Mouse (Mus musculus) spleen, adult 2 months (tissue): ENCODE measurements at regions not wholly inside any gene's neighbourhood (a gene's known extent, or its start where the extent isn't known, plus 50 kb on each side); places are given as distances from the start of the nearest gene placed in this dataset.

Experiments
- DNase-seq, 2 experiments: peaks; one replicate each; pipeline versions ENCODE4 v3.0.0 to v3.0.0-alpha.2; 2012 to 2021; ENCODE audit warnings: low spot score in 2 of 2, low read depth in 1 of 2
- H3K27ac ChIP-seq: fragments of 200-500 bp; 2 replicates; pipeline ENCODE4 v1.5.1; 2012; ENCODE audit warnings: low read length, inconsistent platforms; ENCODE audit not compliant: insufficient read depth
- H3K27me3 ChIP-seq: fragments of 200-500 bp; 2 replicates; pipeline ENCODE4 v1.6.1; 2012; ENCODE audit warnings: mild to moderate bottlenecking, moderate library complexity, low read length, inconsistent platforms; ENCODE audit not compliant: control insufficient read depth, insufficient read depth
- H3K36me3 ChIP-seq: fragments of 200-500 bp; 2 replicates; pipeline ENCODE4 v1.6.1; 2012; ENCODE audit warnings: mild to moderate bottlenecking, low read length, inconsistent platforms; ENCODE audit not compliant: control insufficient read depth, insufficient read depth
- H3K4me1 ChIP-seq: fragments of 200-500 bp; 2 replicates; pipeline ENCODE4 v1.6.1; 2011; ENCODE audit warnings: inconsistent platforms; ENCODE audit not compliant: control insufficient read depth, insufficient read depth, insufficient read length
- H3K4me3 ChIP-seq: fragments of 200-500 bp; 2 replicates; pipeline ENCODE4 v1.5.1; 2011; ENCODE audit warnings: mild to moderate bottlenecking, inconsistent platforms; ENCODE audit not compliant: insufficient read depth, insufficient read length; ENCODE audit errors: extremely low read depth
- CTCF ChIP-seq: fragments of 200-500 bp; IDR thresholded peaks from 2 replicates; pipeline ENCODE4 v1.5.1; 2011; ENCODE audit warnings: mild to moderate bottlenecking, inconsistent platforms; ENCODE audit not compliant: insufficient read depth, insufficient read length, insufficient replicate concordance; ENCODE audit errors: extremely low read depth
- POLR2A ChIP-seq: fragments of 200-500 bp; IDR thresholded peaks from 2 replicates; pipeline ENCODE4 v1.6.1; 2011; ENCODE audit warnings: low read depth, low read length, inconsistent platforms
- WGBS: fragments of 180-500 bp; shearing (Covaris S2); methylation state at CpG from one replicate; pipeline ENCODE4 v1.1.7; 2018; 5-methylcytosine and 5-hydroxymethylcytosine counted together

GRCm38 (mm10) chr9:23035306-23035705, 187.6 kb upstream of the Bmper start:
- 20% methylated on average over 6 of the region's 6 CpGs for WGBS
- Histone ChIP-seq H3K4me3 (no peak overlapping the region), H3K36me3 (no peaks in the 10 kb centered on the region), H3K27me3 (no peaks in the 10 kb centered on the region), H3K4me1 (no peaks in the 10 kb centered on the region), H3K27ac (no peak overlapping the region)
- DNase-seq: no peak
- no peak for TF ChIP-seq POLR2A
- TF ChIP-seq CTCF: no peak

- 22% methylated on average over 16 of the region's 16 CpGs for WGBS
- H3K4me3 ChIP-seq: no peak overlapping the region
- H3K27me3 ChIP-seq: no peaks in the 10 kb centered on the region
- no peak overlapping the region for H3K27ac ChIP-seq
- no peak for TF ChIP-seq POLR2A
- no peak for TF ChIP-seq CTCF
- no peak for DNase-seq
- H3K4me1 ChIP-seq: no peaks in the 10 kb centered on the region
- H3K36me3 ChIP-seq: no peaks in the 10 kb centered on the region
Observed at GRCm38 (mm10) chr9:23035901-23036610, 186.8 kb upstream of the Bmper start.

- Histone ChIP-seq H3K4me3 (no peak overlapping the region), H3K4me1 (no peaks in the 10 kb centered on the region), H3K27me3 (no peaks in the 10 kb centered on the region), H3K36me3 (no peaks in the 10 kb centered on the region), H3K27ac (no peak overlapping the region)
- 85% methylated on average over 9 of the region's 9 CpGs for WGBS
- DNase-seq: no peak
- TF ChIP-seq POLR2A (no peak), CTCF (no peak)
Observed at GRCm38 (mm10) chr9:23037513-23037914, 185.4 kb upstream of the Bmper start.

- no peaks in the 10 kb centered on the region for H3K27me3 ChIP-seq
- WGBS: 92% methylated on average over 6 of the region's 6 CpGs
- no peaks in the 10 kb centered on the region for H3K36me3 ChIP-seq
- no peak overlapping the region for H3K4me3 ChIP-seq
- TF ChIP-seq POLR2A: no peak
- TF ChIP-seq CTCF: no peak
- no peaks in the 10 kb centered on the region for H3K4me1 ChIP-seq
- no peak overlapping the region for H3K27ac ChIP-seq
- no peak for DNase-seq
Observed at GRCm38 (mm10) chr9:23039588-23039987, 183.3 kb upstream of the Bmper start.

GRCm38 (mm10) chr9:23041025-23041424, 181.9 kb upstream of the Bmper start:
- 84% methylated on average over 5 of the region's 5 CpGs for WGBS

GRCm38 (mm10) chr9:23041537-23042472, 181.1 kb upstream of the Bmper start:
- Histone ChIP-seq H3K4me3 (no peak overlapping the region), H3K27ac (no peak overlapping the region), H3K27me3 (no peaks in the 10 kb centered on the region), H3K4me1 (no peaks in the 10 kb centered on the region), H3K36me3 (no peaks in the 10 kb centered on the region)
- WGBS: 84% methylated on average over 22 of the region's 22 CpGs
- no peak for TF ChIP-seq CTCF
- DNase-seq: no peak

More at GRCm38 (mm10) chr9:23041025-23041424, 181.9 kb upstream of the Bmper start:
- Histone ChIP-seq H3K4me3 (no peak overlapping the region), H3K27me3 (no peaks in the 10 kb centered on the region), H3K4me1 (no peaks in the 10 kb centered on the region), H3K36me3 (no peaks in the 10 kb centered on the region), H3K27ac (no peak overlapping the region)
- no peak for DNase-seq
- TF ChIP-seq CTCF: no peak
- TF ChIP-seq POLR2A: no peak
